Mouse (Mus musculus) midbrain, postnatal 0 days (tissue): ENCODE results near the gene Tnc. TPM values are rescaled to one million over a fixed set of nuclear protein-coding genes. Genes with fewer than 3 reads are reported as not detected.
A peak's percentile ranks its signal among the peaks of the same experiment; 100 is the strongest.

Experiments used
- ATAC-seq: fragments of 200-750 bp; cut with Nextera tagmentation; 2 replicates; pipeline ENCODE4 v1.8.0; 2017; ENCODE audit warnings: moderate number of reproducible peaks, mild to moderate bottlenecking, moderate TSS enrichment, moderate library complexity; ENCODE audit not compliant: low FRiP score
- DNase-seq: peaks from one replicate; pipeline ENCODE4 v3.0.0-alpha.2; 2015; ENCODE audit warnings: low spot score
- H3K27ac ChIP-seq: fragments of 300-500 bp; sonication (generic); 2 replicates; pipeline ENCODE4 v1.5.1; 2014; ENCODE audit warnings: low read depth, mild to moderate bottlenecking, low read length, mixed read lengths
- H3K27me3 ChIP-seq: fragments of 300-500 bp; sonication (generic); 2 replicates; pipeline ENCODE4 v1.6.1; 2014; ENCODE audit warnings: low read length, control low read depth, mixed read lengths; ENCODE audit not compliant: insufficient read depth
- H3K36me3 ChIP-seq: fragments of 300-500 bp; sonication (generic); 2 replicates; pipeline ENCODE4 v1.6.1; 2014; ENCODE audit warnings: low read length, control low read depth, mixed read lengths; ENCODE audit not compliant: insufficient read depth
- H3K4me1 ChIP-seq: fragments of 300-500 bp; sonication (generic); 2 replicates; pipeline ENCODE4 v1.6.1; 2014; ENCODE audit warnings: mild to moderate bottlenecking, control low read depth, antibody characterized with exemption, low read length, mixed read lengths; ENCODE audit not compliant: insufficient read depth
- H3K4me2 ChIP-seq: fragments of 300-500 bp; sonication (generic); 2 replicates; pipeline ENCODE4 v1.6.1; 2014; ENCODE audit warnings: low read depth, mild to moderate bottlenecking, low read length, mixed read lengths; ENCODE audit not compliant: poor library complexity, severe bottlenecking
- H3K4me3 ChIP-seq: fragments of 300-500 bp; sonication (generic); 2 replicates; pipeline ENCODE4 v1.5.1; 2014; ENCODE audit warnings: low read depth, mild to moderate bottlenecking, low read length, moderate library complexity
- H3K9ac ChIP-seq: fragments of 300-500 bp; sonication (generic); replicated peaks from 2 replicates; pipeline ENCODE4 v1.6.1; 2014; ENCODE audit warnings: mild to moderate bottlenecking, low read length, moderate library complexity, mixed read lengths; ENCODE audit not compliant: poor library complexity, severe bottlenecking
- H3K9me3 ChIP-seq: fragments of 300-500 bp; sonication (generic); 2 replicates; pipeline ENCODE4 v1.6.1; 2016; ENCODE audit warnings: low read length, control low read depth
- CTCF ChIP-seq: IDR thresholded peaks from 2 replicates; pipeline ENCODE4 v1.5.1; 2016; ENCODE audit warnings: antibody characterized with exemption, mild to moderate bottlenecking
- WGBS: fragments of 180-500 bp; shearing (Covaris S2); extraction: QIAGEN DNeasy Blood & Tissue Kit; methylation state at CpG from one replicate; pipeline ENCODE4 v1.1.7; 2014; 5-methylcytosine and 5-hydroxymethylcytosine counted together
- polyA plus RNA-seq: library from polyadenylated mRNA; unstranded; fragments of >200 nt; fragmentation: Nextera tagmentation; extraction: Ambion mirVana; gene quantifications from 2 replicates; pipeline ENCODE4 v1.2.1, GENCODE M21; 2015
- total RNA-seq: library from RNA; depleted of rRNA; stranded (reverse); fragments of >200 nt; gene quantifications from 2 replicates; pipeline ENCODE4 v1.2.3, GENCODE M21; 2014

Tnc gene
- total and polyA plus RNA-seq, 2 experiments from 2014 or later, result 38.2 to 167 TPM

DNA sequence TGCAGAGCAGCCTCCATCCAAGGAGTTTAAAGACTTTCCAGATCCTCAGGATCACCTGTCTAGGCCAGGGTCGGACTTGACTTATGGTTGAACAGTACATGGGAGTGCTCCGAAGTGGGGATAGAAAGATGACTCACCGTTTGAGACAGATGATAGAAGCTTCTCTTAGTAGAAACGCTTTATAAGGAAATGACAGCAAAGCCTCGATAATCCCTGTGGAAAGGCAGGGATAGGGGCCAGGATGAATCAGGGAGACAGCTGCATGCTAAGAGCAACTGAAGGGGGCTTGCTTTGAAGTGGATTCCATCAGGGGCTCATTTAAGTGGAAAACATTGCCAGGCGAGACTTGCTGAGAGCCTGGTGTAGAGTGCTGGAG, 12.0 kb upstream of the Tnc start:
- 44% methylated on average over 6 of the region's 6 CpGs for WGBS
- no peak for ATAC-seq
- H3K4me1 ChIP-seq, result no peaks in the 10 kb centered on the region

DNA sequence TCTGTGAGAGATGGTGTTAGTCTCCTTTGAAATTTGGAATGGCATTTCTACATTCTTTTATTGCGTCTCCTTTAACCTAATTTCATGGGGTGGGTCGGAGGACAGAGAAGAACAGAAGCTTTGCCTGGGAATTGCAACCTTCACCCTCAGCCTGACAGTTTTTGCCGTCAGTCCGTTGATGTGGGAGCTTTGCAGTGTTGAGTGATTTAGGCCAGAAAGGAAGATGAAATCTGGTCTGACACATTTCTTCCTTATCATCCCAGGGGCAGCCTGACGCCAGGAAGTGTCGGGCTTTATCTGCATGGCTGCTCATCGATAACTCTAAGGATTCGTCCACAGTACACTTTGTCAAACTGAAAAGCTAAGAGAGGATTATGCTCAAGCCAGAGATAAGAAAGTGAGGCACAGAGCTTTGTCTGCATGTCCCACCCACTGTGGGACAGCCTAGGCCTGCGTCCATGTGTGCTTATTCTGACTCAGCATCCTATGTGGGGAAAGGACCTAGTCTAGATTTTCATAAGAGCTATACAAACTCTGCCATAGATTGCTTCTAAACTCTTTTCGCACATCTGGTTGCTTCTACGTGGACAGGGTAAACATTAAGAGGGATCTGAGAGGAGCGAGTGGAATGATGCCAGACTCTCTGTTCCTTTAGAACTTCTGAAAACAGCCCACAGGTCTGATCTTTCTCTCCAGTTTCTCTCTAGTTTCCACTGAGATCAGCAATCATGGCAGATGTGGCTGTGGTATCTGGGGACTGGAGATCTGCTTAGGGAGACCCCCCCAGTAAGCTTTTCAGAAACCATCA, 11.4 kb upstream of the Tnc start:
- Histone ChIP-seq H3K9ac (no peak overlapping the region), H3K36me3 (no peaks in the 10 kb centered on the region), H3K27me3 (no peaks in the 10 kb centered on the region), H3K9me3 (no peaks in the 10 kb centered on the region), H3K4me3 (no peak overlapping the region), H3K4me1 (no peaks in the 10 kb centered on the region), H3K27ac (no peak overlapping the region), H3K4me2 (no peak overlapping the region)
- 0 out of 2 replicates have a peak, but pooled peaks have one; percentile 10 for ATAC-seq
- DNase-seq, result no peak
- no peak for TF ChIP-seq CTCF
- WGBS, result 36% methylated on average over 12 of the region's 12 CpGs

More for the DNA sequence above, 12.0 kb upstream of the Tnc start:
- Histone ChIP-seq H3K9ac (no peak overlapping the region), H3K9me3 (no peaks in the 10 kb centered on the region), H3K4me2 (no peak overlapping the region), H3K27ac (no peak overlapping the region), H3K36me3 (no peaks in the 10 kb centered on the region), H3K4me3 (no peak overlapping the region), H3K27me3 (no peaks in the 10 kb centered on the region)
- TF ChIP-seq CTCF, result no peak
- DNase-seq, result no peak

GRCm38 (mm10) chr4:64048177-64048576, 1.4 kb upstream of the Tnc start:
- Histone ChIP-seq H3K4me3 (no peak overlapping the region), H3K27ac (no peak overlapping the region), H3K9ac (no peak overlapping the region), H3K36me3 (no peaks in the 10 kb centered on the region), H3K27me3 (0 out of 2 replicates have a peak, but pooled peaks cover 8% of the 10 kb centered on the region), H3K4me1 (no peaks in the 10 kb centered on the region), H3K4me2 (no peak overlapping the region), H3K9me3 (no peaks in the 10 kb centered on the region)
- ATAC-seq (no peak), DNase-seq (no peak)
- WGBS, result 75% methylated on average over 7 of the region's 7 CpGs
- TF ChIP-seq CTCF, result no peak

- 85% methylated on average over 4 of the region's 4 CpGs for WGBS
- no peak for ATAC-seq
- TF ChIP-seq CTCF, result no peak
These were observed 2.9 kb downstream of the Tnc start for GRCm38 (mm10) chr4:64043893-64044292.

GRCm38 (mm10) chr4:64043371-64043770, 3.4 kb downstream of the Tnc start:
- no peak overlapping the region for H3K4me2 ChIP-seq
- DNase-seq, result peak; percentile 76

More at GRCm38 (mm10) chr4:64043893-64044292, 2.9 kb downstream of the Tnc start:
- Histone ChIP-seq H3K4me1 (no peaks in the 10 kb centered on the region), H3K36me3 (no peaks in the 10 kb centered on the region), H3K4me2 (peak overlapping the region; percentile 3; the same call in 1 of the 2 replicates), H3K27ac (no peak overlapping the region), H3K9me3 (no peaks in the 10 kb centered on the region), H3K27me3 (0 out of 2 replicates have a peak, but pooled peaks cover 8% of the 10 kb centered on the region), H3K9ac (no peak overlapping the region), H3K4me3 (no peak overlapping the region)
- no peak for DNase-seq

DNA sequence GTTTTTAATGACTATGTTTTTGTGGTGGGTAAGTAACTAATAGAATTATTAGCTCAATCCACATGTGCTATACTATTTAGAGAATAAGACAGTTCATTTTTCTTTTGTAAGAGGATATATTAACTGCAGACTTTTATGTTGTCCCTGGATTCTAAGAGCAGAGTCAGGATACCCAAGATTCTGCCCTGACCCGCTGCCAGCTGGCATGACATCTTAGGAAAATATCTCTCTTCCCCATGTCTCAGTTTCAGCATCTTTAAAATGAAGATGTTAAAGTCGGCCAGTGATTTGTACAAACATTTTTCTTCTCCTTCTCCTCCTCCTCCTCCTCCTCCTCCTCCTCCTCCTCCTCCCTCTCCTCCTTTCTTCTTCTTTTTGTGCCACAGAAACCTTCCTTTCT, 7.7 kb downstream of the Tnc start:
- H3K9me3 ChIP-seq, result no peaks in the 10 kb centered on the region
- H3K4me1 ChIP-seq, result no peaks in the 10 kb centered on the region
- ATAC-seq (no peak), DNase-seq (no peak)
- no peaks in the 10 kb centered on the region for H3K27me3 ChIP-seq
- no peak overlapping the region for H3K27ac ChIP-seq
- no peak overlapping the region for H3K4me2 ChIP-seq
- TF ChIP-seq CTCF, result no peak
- WGBS, result 79% methylated on average over 2 of the region's 2 CpGs
- H3K4me3 ChIP-seq, result no peak overlapping the region
- H3K36me3 ChIP-seq, result no peaks in the 10 kb centered on the region
- H3K9ac ChIP-seq, result no peak overlapping the region

More at GRCm38 (mm10) chr4:64043371-64043770, 3.4 kb downstream of the Tnc start:
- WGBS, result 66% methylated on average over 6 of the region's 6 CpGs
- no peak for TF ChIP-seq CTCF
- H3K27ac ChIP-seq, result no peak overlapping the region
- H3K4me3 ChIP-seq, result no peak overlapping the region
- H3K4me1 ChIP-seq, result no peaks in the 10 kb centered on the region
- H3K9ac ChIP-seq, result no peak overlapping the region
- H3K36me3 ChIP-seq, result no peaks in the 10 kb centered on the region
- H3K27me3 ChIP-seq, result 0 out of 2 replicates have a peak, but pooled peaks cover 8% of the 10 kb centered on the region
- H3K9me3 ChIP-seq, result no peaks in the 10 kb centered on the region
- ATAC-seq, result no peak
